Mouse (Mus musculus) cerebellum, adult 2 months (tissue): ENCODE results near the gene Tomm20.

Experiments used
- CTCF ChIP-seq: fragments of 200-500 bp; IDR thresholded peaks from 2 replicates; pipeline ENCODE4 v1.5.1; 2011; ENCODE audit warnings: low read depth, mild to moderate bottlenecking, control low read depth, low read length, moderate library complexity, borderline replicate concordance; ENCODE audit not compliant: insufficient read depth
- POLR2A ChIP-seq: fragments of 200-500 bp; IDR thresholded peaks from 2 replicates; pipeline ENCODE4 v1.6.1; 2011; ENCODE audit warnings: low read length, control low read depth, borderline replicate concordance; ENCODE audit not compliant: insufficient read depth

GRCm38 (mm10) chr8:126895133-126895532 is 50.5 kb downstream of the Tomm20 start:
- TF ChIP-seq CTCF: no peak
- TF ChIP-seq POLR2A: no peak
